Mouse (Mus musculus) intestine, embryonic 15.5 days (tissue): ENCODE data around the gene Lhfp. TPM values are rescaled to one million over a fixed set of nuclear protein-coding genes. Genes with fewer than 3 reads are reported as not detected.
"Not testable (repeated sequence)": the region's sequence is repeated elsewhere in the genome, so short reads cannot be mapped to it uniquely, and the experiment has no call there.

ENCODE experiments used
- ATAC-seq: fragments of 200-750 bp; cut with Nextera tagmentation; 2 replicates; pipeline ENCODE4 v1.8.0; 2017; ENCODE audit warnings: moderate TSS enrichment, moderate library complexity
- H3K27ac ChIP-seq: fragments of 300-500 bp; sonication (generic); 2 replicates; pipeline ENCODE4 v1.5.1; 2015; ENCODE audit warnings: mild to moderate bottlenecking, inconsistent platforms
- H3K27me3 ChIP-seq: fragments of 300-500 bp; sonication (generic); replicated peaks from 2 replicates; pipeline ENCODE4 v1.6.1; 2015; ENCODE audit warnings: inconsistent platforms
- H3K36me3 ChIP-seq: fragments of 300-500 bp; sonication (generic); 2 replicates; pipeline ENCODE4 v1.6.1; 2015; ENCODE audit warnings: inconsistent platforms
- H3K4me1 ChIP-seq: fragments of 300-500 bp; sonication (generic); replicated peaks from 2 replicates; pipeline ENCODE4 v1.6.1; 2015; ENCODE audit warnings: inconsistent platforms
- H3K4me2 ChIP-seq: fragments of 300-500 bp; sonication (generic); replicated peaks from 2 replicates; pipeline ENCODE4 v1.6.1; 2015; ENCODE audit warnings: mild to moderate bottlenecking, inconsistent platforms
- H3K4me3 ChIP-seq: fragments of 300-500 bp; sonication (generic); replicated peaks from 2 replicates; pipeline ENCODE4 v1.5.1; 2015; ENCODE audit warnings: inconsistent platforms
- H3K9ac ChIP-seq: fragments of 300-500 bp; sonication (generic); 2 replicates; pipeline ENCODE4 v1.6.1; 2015; ENCODE audit warnings: inconsistent platforms
- H3K9me3 ChIP-seq: fragments of 300-500 bp; sonication (generic); 2 replicates; pipeline ENCODE4 v1.6.1; 2016; ENCODE audit warnings: inconsistent platforms
- WGBS: fragments of 180-500 bp; shearing (Covaris S2); methylation state at CpG from one replicate; pipeline ENCODE4 v1.1.7; 2015; 5-methylcytosine and 5-hydroxymethylcytosine counted together
- polyA plus RNA-seq: library from polyadenylated mRNA; unstranded; fragments of >200 nt; fragmentation: Nextera tagmentation; extraction: Ambion mirVana; gene quantifications from 2 replicates; pipeline ENCODE4 v1.2.1, GENCODE M21; 2015

Gene Lhfp
- polyA plus RNA-seq, 1 experiment from 2014 or later: 41.0 TPM

DNA sequence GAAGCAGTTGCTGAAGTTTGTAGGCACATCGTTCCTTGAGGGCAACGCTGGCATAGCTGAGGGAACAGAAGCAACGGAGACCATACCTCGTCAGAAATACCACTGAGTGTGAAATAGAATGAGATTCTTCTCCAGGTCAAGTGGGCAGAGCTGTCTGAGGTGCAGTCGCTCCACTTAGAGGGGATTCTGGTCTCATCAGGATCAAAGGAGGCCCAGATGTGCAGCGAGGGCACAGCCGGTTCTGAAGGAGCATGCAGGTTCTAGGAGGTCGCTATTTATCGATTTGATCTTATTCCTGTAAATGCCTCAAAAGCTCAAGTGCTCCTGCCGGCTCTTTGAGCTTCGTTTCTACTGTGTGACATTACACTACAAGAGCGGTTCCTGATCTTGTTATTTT lies 61.4 kb downstream of the Lhfp start:
- H3K9me3 ChIP-seq: no peaks in the 10 kb centered on the region
- H3K36me3 ChIP-seq: no peaks in the 10 kb centered on the region
- no peak overlapping the region for H3K4me3 ChIP-seq
- ATAC-seq: no peak
- no peak overlapping the region for H3K9ac ChIP-seq
- WGBS: 32% methylated on average over 12 of the region's 12 CpGs
- peaks cover 3% of the 10 kb centered on the region; the same call in 1 of the 2 replicates for H3K4me1 ChIP-seq
- H3K27ac ChIP-seq: no peak overlapping the region
- H3K4me2 ChIP-seq: no peak overlapping the region
- H3K27me3 ChIP-seq: no peaks in the 10 kb centered on the region

DNA sequence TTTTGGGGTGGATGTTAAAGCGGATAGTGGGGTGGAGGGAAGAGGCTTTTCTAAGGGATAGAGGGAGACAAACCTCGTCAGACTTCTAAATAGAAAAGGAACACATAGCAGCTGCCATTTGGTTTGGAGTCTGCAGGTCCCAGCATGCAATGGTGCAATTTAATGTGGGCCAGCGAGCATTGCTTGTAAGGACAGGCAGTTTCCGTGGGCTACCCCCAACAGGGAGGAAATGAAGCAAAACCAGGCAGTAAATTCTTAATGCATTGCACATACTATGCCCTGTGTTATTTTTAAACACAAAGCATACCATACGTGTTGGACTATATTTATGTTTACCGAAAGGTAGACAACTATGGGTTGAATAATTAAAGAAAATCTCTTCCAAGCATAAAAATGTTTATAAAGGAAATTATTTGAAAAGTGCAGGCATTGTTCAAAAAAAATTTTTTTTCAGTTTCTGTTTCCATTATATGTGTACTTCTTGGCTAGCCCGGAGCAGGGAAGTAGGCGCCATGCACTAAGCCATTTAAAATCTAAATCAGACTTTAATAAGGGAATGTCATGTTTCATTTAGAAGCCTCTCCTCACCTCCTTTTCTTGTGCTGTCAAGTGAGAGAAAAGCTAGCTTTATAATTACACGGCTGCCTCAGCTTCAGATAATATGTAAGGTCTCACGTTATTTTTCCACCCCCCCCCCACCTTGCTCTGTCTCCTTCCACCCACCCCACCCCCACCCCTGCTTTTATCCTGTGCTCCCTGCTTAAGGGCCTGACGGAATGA lies 67.5 kb downstream of the Lhfp start:
- no peak overlapping the region for H3K4me3 ChIP-seq
- no peak overlapping the region for H3K9ac ChIP-seq
- 70% methylated on average over 11 of the region's 11 CpGs for WGBS
- no peaks in the 10 kb centered on the region for H3K9me3 ChIP-seq
- no peaks in the 10 kb centered on the region for H3K36me3 ChIP-seq
- H3K27me3 ChIP-seq: no peaks in the 10 kb centered on the region
- H3K27ac ChIP-seq: no peak overlapping the region
- H3K4me2 ChIP-seq: no peak overlapping the region
- ATAC-seq: no peak
- H3K4me1 ChIP-seq: no peaks in the 10 kb centered on the region

DNA sequence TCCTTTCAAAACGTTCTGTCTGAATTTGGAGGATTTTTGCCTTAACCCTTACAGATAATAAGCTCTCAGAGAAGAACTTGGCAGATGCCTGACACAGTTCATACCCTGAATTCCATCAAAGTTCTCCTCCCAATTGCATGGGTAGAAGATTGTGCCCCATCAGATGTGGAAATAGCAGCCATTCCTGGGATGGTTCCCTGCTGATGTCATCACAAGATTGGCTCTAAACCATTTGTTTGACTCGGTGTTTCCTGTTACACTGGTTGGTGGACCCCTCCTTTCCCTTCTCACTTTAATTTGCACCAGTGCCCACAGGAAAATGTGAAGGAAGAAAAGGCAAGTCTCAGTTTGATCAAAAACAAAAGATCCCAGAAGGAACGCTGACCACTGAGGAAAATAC lies 68.6 kb downstream of the Lhfp start:
- no peaks in the 10 kb centered on the region for H3K36me3 ChIP-seq
- ATAC-seq: no peak
- no peak overlapping the region for H3K27ac ChIP-seq
- no peaks in the 10 kb centered on the region for H3K27me3 ChIP-seq
- whole genome bisulfite sequencing: 32% methylated on average over 3 of the region's 3 CpGs
- H3K9ac ChIP-seq: no peak overlapping the region
- no peak overlapping the region for H3K4me2 ChIP-seq
- H3K9me3 ChIP-seq: no peaks in the 10 kb centered on the region
- H3K4me3 ChIP-seq: no peak overlapping the region
- H3K4me1 ChIP-seq: no peaks in the 10 kb centered on the region

DNA sequence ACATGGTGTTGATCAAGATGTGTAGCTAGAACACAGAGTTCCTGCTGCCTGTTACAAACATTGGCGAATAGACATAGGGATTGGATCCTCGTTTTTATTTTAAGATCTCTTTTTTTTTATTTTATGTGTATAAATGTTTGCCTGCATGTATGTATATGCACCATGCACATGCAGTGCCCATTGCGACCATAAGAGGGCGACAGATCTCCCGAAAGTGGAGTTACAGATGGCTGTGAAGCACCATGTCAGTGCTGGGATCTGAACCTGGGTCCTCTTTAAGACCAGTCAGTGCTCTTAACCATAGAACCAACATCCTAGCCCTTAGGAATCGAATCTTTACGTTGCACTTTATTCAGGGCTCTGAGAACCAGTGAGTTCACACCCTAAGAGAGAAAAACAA lies 70.7 kb downstream of the Lhfp start:
- Histone ChIP-seq H3K36me3 (no peaks in the 10 kb centered on the region), H3K4me1 (no peaks in the 10 kb centered on the region), H3K4me3 (no peak overlapping the region), H3K27me3 (no peaks in the 10 kb centered on the region), H3K27ac (no peak overlapping the region), H3K9ac (no peak overlapping the region), H3K4me2 (no peak overlapping the region), H3K9me3 (no peaks in the 10 kb centered on the region)
- WGBS: 93% methylated on average over 7 of the region's 7 CpGs
- ATAC-seq: no peak

DNA sequence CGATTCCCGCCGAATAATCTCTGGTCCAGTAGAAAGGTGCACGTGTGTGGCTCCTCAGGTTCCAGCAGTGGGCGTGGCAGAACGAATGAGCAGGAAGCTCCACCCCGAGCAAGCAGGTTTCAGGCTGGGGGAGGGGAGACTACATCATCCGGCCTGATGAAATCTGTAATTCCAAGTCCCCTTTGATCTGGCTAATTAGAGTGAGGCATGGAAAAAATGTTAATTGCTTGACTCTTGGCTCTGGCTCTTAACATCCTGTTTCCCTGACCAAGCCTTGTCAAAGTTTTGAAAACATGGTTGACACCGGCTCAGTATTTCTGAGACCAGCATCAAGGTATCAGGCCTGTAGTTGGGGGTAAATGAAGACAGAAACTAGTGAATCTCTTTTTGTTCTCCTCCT lies 77.4 kb downstream of the Lhfp start:
- H3K4me1 ChIP-seq, H3K4me3 ChIP-seq, H3K27ac ChIP-seq, H3K4me2 ChIP-seq, H3K36me3 ChIP-seq, ATAC-seq, H3K27me3 ChIP-seq, H3K9me3 ChIP-seq, H3K9ac ChIP-seq: not testable (repeated sequence)
- 64% methylated on average over 5 of the region's 9 CpGs for WGBS

DNA sequence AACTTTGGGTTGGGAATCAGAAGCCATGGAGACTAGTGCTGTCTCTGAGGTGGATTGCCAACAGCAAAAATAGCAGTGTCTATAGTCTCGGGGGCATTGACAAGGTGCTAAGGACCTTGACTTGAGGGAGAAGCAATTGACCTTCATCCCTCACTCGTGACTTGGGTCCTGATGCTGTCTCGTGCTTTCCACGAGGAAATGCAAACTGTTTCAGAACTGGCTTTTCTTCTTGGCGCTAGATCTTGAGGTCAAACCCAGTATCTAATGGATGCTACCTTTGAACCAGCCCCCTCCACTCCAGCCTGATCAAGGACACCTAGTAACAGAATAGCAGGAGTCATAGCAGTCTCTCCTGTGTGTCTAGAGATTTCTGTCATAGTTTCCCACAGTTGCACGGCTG lies 78.7 kb downstream of the Lhfp start:
- H3K4me3 ChIP-seq: no peak overlapping the region
- no peak for ATAC-seq
- no peak overlapping the region for H3K9ac ChIP-seq
- no peak overlapping the region for H3K27ac ChIP-seq
- WGBS: 93% methylated on average over 6 of the region's 6 CpGs
- H3K4me1 ChIP-seq: no peaks in the 10 kb centered on the region
- H3K27me3 ChIP-seq: no peaks in the 10 kb centered on the region
- no peak overlapping the region for H3K4me2 ChIP-seq
- H3K9me3 ChIP-seq: no peaks in the 10 kb centered on the region
- no peaks in the 10 kb centered on the region for H3K36me3 ChIP-seq

DNA sequence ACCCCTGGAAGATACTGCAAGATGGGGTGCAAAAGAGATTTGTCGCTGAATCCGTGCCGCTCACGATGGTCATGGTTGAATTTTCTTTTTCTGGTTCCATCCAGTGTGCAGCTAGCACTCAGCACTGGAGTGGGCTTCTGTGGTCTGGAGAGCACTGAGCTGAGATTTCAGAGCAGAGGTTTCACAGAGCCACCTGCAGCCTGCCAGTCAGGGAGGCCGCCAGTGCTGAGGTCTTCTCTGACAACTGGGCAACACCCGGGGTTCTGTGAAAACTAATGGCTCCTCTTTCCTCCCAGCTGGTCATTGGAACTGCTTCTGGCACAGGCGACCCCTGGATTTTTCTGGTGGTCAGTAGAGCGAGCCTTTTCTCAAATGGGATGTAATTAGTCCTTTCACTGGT lies 84.2 kb downstream of the Lhfp start:
- H3K9ac ChIP-seq: no peak overlapping the region
- no peak for ATAC-seq
- H3K27me3 ChIP-seq: no peaks in the 10 kb centered on the region
- no peaks in the 10 kb centered on the region for H3K36me3 ChIP-seq
- no peaks in the 10 kb centered on the region for H3K4me1 ChIP-seq
- H3K9me3 ChIP-seq: no peaks in the 10 kb centered on the region
- 69% methylated on average over 8 of the region's 8 CpGs for WGBS
- H3K27ac ChIP-seq: no peak overlapping the region
- no peak overlapping the region for H3K4me2 ChIP-seq
- H3K4me3 ChIP-seq: no peak overlapping the region

DNA sequence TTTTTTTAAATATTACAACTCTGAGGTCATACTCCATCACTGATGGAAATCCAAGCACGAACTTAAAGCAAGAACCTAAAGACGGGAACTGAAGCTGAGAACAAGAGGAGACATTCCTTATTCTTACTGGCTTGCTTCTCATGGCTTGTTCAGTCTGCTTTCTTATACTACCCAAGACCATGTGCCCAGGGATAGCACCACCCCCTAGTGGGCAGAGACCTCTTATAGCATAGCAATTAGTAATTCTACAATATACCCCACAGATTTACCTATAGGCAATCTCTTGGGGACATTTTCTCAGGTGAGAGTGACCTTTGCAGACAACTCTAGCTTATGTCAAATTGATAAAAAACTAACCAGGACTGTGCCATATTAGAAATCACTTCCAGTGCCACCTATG lies 97.5 kb downstream of the Lhfp start:
- 85% methylated on average over 2 of the region's 2 CpGs for WGBS
- H3K9ac ChIP-seq: no peak overlapping the region

DNA sequence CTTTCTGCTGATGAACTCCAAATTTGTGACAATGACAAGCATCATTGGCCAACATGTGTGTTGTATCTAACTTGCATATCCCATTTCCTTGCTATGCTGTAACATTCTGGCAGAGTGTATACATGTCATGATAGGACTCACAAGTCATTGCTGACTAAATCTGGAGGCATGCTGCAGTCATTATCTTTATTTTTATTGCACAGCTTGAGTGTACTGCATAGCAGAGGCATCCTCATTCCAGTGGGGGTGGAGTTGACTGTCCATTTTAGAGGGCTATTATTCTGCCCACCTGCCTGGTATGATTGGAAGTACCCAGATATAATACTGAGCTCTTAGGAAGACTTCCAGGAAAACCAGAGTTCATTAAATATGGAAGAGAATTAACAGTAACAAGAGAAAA lies 97.9 kb downstream of the Lhfp start:
- Histone ChIP-seq H3K36me3 (no peaks in the 10 kb centered on the region), H3K4me1 (no peaks in the 10 kb centered on the region), H3K27ac (no peak overlapping the region), H3K9ac (no peak overlapping the region), H3K4me2 (no peak overlapping the region), H3K4me3 (no peak overlapping the region), H3K9me3 (no peaks in the 10 kb centered on the region), H3K27me3 (no peaks in the 10 kb centered on the region)
- ATAC-seq: no peak

More for the DNA sequence above, 97.5 kb downstream of the Lhfp start:
- Histone ChIP-seq H3K4me2 (no peak overlapping the region), H3K4me3 (no peak overlapping the region), H3K27ac (no peak overlapping the region), H3K36me3 (no peaks in the 10 kb centered on the region), H3K27me3 (no peaks in the 10 kb centered on the region), H3K4me1 (no peaks in the 10 kb centered on the region), H3K9me3 (no peaks in the 10 kb centered on the region)
- ATAC-seq: no peak

DNA sequence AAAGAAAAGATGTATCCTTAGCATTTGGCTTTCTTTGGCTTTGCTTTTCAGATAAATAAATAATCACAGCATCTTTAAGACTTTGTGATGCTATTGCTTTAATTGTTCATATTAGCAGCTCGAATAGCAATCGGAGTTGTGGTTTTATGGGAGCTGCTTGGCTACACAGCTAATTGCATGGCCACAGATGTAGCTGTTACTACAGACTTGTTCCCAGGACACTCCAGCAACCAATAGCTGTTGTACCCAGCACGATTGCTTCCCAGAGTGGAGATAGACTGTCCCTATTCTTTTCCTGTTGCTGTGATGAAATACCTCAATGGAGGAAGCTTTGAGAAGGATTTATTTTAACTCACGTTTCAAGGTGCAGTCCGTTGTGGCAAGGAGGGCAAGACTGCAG lies 98.3 kb downstream of the Lhfp start:
- no peaks in the 10 kb centered on the region for H3K27me3 ChIP-seq
- no peaks in the 10 kb centered on the region for H3K36me3 ChIP-seq
- no peak for ATAC-seq
- no peaks in the 10 kb centered on the region for H3K4me1 ChIP-seq
- no peak overlapping the region for H3K27ac ChIP-seq
- H3K9ac ChIP-seq: no peak overlapping the region
- no peaks in the 10 kb centered on the region for H3K9me3 ChIP-seq
- H3K4me2 ChIP-seq: no peak overlapping the region
- WGBS: 84% methylated on average over 5 of the region's 5 CpGs
- H3K4me3 ChIP-seq: no peak overlapping the region

DNA sequence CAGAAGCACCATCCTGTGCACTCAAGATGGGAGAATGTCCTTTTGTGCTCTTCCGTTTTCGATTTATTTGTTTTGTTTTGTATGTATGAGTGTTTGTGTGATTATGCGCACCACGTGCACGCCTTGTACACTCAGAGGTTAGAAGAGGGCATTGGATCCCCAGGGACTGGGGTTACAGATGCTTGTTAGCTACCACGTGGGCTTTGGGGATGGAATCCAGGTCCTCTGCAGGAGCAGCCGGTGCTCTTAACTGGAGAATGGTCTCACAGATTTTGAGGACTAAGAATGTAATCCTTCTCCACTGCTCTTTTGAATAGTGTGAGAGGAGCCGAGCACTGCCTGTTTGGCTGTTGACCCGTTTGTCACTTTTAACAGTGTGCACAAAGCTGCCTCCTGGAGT lies 101.2 kb downstream of the Lhfp start:
- WGBS: 87% methylated on average over 9 of the region's 9 CpGs
- Histone ChIP-seq H3K4me2 (no peak overlapping the region), H3K9me3 (no peaks in the 10 kb centered on the region), H3K27ac (no peak overlapping the region), H3K9ac (no peak overlapping the region), H3K36me3 (no peaks in the 10 kb centered on the region), H3K27me3 (no peaks in the 10 kb centered on the region), H3K4me1 (no peaks in the 10 kb centered on the region), H3K4me3 (no peak overlapping the region)
- ATAC-seq: no peak

DNA sequence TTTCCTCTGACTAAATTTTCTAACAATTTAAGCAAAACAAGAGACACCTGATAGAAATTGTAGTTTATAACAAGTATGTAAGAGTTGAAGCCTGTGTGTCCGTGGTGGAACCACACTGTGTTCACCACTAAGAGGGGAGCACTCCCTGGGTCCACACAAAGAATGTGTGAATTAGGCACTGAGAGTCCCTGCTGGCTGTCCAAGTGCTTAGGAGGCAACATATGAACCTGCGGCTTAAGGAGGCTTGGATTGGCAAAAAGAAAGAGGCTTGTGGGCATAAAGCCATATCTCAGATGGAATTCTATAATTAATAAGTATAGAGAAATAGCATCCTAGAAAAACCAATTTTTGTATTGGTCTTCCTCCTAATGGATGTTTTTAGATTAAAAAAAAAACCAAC lies 104.2 kb downstream of the Lhfp start:
- Histone ChIP-seq H3K9ac (no peak overlapping the region), H3K4me3 (no peak overlapping the region), H3K27ac (no peak overlapping the region), H3K36me3 (no peaks in the 10 kb centered on the region), H3K4me2 (no peak overlapping the region), H3K4me1 (no peaks in the 10 kb centered on the region), H3K9me3 (no peaks in the 10 kb centered on the region), H3K27me3 (no peaks in the 10 kb centered on the region)
- ATAC-seq: no peak
- 69% methylated on average over 2 of the region's 2 CpGs for WGBS

DNA sequence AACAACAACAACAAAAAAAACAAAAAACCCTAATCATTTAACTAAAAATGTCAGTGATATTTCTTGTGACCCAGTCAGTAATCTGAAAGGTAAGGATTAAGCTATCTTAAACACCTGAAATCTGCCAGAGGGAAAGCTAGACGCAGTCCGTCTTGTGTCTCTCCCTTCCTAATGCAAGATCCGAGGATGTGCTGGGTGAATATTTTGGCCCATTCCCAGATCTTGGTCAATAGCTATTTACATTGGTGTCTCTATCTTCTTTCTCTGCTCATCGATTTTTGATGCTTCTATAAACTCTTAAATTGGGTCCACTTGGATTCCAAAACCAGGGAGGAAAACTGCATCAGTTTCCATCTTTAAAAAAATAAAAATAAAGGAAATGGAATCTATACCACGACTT lies 104.6 kb downstream of the Lhfp start:
- H3K36me3 ChIP-seq: no peaks in the 10 kb centered on the region
- H3K9me3 ChIP-seq: no peaks in the 10 kb centered on the region
- H3K9ac ChIP-seq: no peak overlapping the region
- H3K4me3 ChIP-seq: no peak overlapping the region
- 79% methylated on average over 5 of the region's 5 CpGs for WGBS
- ATAC-seq: no peak
- no peaks in the 10 kb centered on the region for H3K4me1 ChIP-seq
- H3K4me2 ChIP-seq: no peak overlapping the region
- H3K27ac ChIP-seq: no peak overlapping the region
- H3K27me3 ChIP-seq: no peaks in the 10 kb centered on the region
